Mouse (Mus musculus) adrenal gland, postnatal 36 days (tissue): ENCODE measurements around the gene Tvp23a. TPM values are rescaled to one million over a fixed set of nuclear protein-coding genes. Genes with fewer than 3 reads are reported as not detected.

Experiments
- DNase-seq, 2 experiments: peaks; one replicate each; pipeline ENCODE4 v3.0.0; 2021; ENCODE audit warnings: mixed read lengths in 1 of 2
- total RNA-seq, 2 experiments: library from RNA; stranded (reverse); gene quantifications; 2 replicates each; pipeline ENCODE4 v1.2.3; 2021

Tvp23a gene
- total RNA-seq, 2 experiments from 2014 or later, result 1.2 to 1.6 TPM

GRCm38 (mm10) chr16:10453872-10454582 lies 6.9 kb upstream of the Tvp23a start:
- no peak for DNase-seq

GRCm38 (mm10) chr16:10452445-10452896 lies 5.3 kb upstream of the Tvp23a start:
- DNase-seq, result peak; percentile 93 to 94

GRCm38 (mm10) chr16:10451906-10452305 lies 4.7 kb upstream of the Tvp23a start:
- DNase-seq, result no peak

GRCm38 (mm10) chr16:10448931-10449330 lies 1.8 kb upstream of the Tvp23a start:
- DNase-seq, result no peak

- DNase-seq, result no peak
Measured at GRCm38 (mm10) chr16:10447781-10448180, 619 bp upstream of the Tvp23a start.

GRCm38 (mm10) chr16:10446573-10447263 lies 444 bp downstream of the Tvp23a start:
- no peak for DNase-seq

GRCm38 (mm10) chr16:10443723-10444122 lies 3.4 kb downstream of the Tvp23a start:
- no peak for DNase-seq

GRCm38 (mm10) chr16:10441761-10442160 lies 5.4 kb downstream of the Tvp23a start:
- DNase-seq, result no peak

- DNase-seq, result no peak
Measured at GRCm38 (mm10) chr16:10441328-10441727, 5.8 kb downstream of the Tvp23a start.

GRCm38 (mm10) chr16:10438055-10438454 lies 9.1 kb downstream of the Tvp23a start:
- no peak for DNase-seq

GRCm38 (mm10) chr16:10436166-10436565 lies 11.0 kb downstream of the Tvp23a start:
- no peak for DNase-seq

- no peak for DNase-seq
Measured at GRCm38 (mm10) chr16:10433344-10433743, 13.8 kb downstream of the Tvp23a start.

- DNase-seq, result no peak
Measured at GRCm38 (mm10) chr16:10432387-10432786, 14.8 kb downstream of the Tvp23a start.

- DNase-seq, result no peak
Measured at GRCm38 (mm10) chr16:10431911-10432310, 15.3 kb downstream of the Tvp23a start.

- no peak for DNase-seq
Measured at GRCm38 (mm10) chr16:10420447-10421054, 26.6 kb downstream of the Tvp23a start.

GRCm38 (mm10) chr16:10417723-10418259 lies 29.4 kb downstream of the Tvp23a start:
- DNase-seq, result no peak

GRCm38 (mm10) chr16:10416866-10417265 lies 30.3 kb downstream of the Tvp23a start:
- DNase-seq, result no peak

- peak; percentile 12 to 42 for DNase-seq
Measured at GRCm38 (mm10) chr16:10415976-10416375, 31.2 kb downstream of the Tvp23a start.

- DNase-seq, result peak; percentile 94 to 96
Measured at GRCm38 (mm10) chr16:10411764-10412746, 35.1 kb downstream of the Tvp23a start, which contains the start of gene Nubp1. Gene Nubp1, plus strand, starts transcription at chr16:10411948.

GRCm38 (mm10) chr16:10399160-10399559 lies 48.0 kb downstream of the Tvp23a start:
- DNase-seq, result peak; percentile 82 to 86

- no peak for DNase-seq
Measured at GRCm38 (mm10) chr16:10398755-10399154, 48.4 kb downstream of the Tvp23a start.
